Mouse (Mus musculus) megakaryocyte, embryonic 14.5 days (primary cell): ENCODE measurements around the gene Tpra1. TPM values are rescaled to one million over a fixed set of nuclear protein-coding genes. Genes with fewer than 3 reads are reported as not detected.

Experiments used
- H3K27me3 ChIP-seq: replicated peaks from 2 replicates; pipeline ENCODE3; 2012; ENCODE audit warnings: inconsistent platforms
- H3K36me3 ChIP-seq: replicated peaks from 2 replicates; pipeline ENCODE3; 2012; ENCODE audit warnings: low read length, inconsistent platforms, mixed read lengths
- H3K4me1 ChIP-seq: 2 replicates; pipeline ENCODE4 v1.6.1; 2012; ENCODE audit warnings: inconsistent platforms
- H3K4me3 ChIP-seq: replicated peaks from 2 replicates; pipeline ENCODE3; 2012; ENCODE audit warnings: moderate library complexity, mild to moderate bottlenecking, inconsistent platforms
- H3K9me3 ChIP-seq: 2 replicates; pipeline ENCODE4 v1.6.1; 2012; ENCODE audit warnings: inconsistent platforms
- FLI1 ChIP-seq: IDR thresholded peaks from 2 replicates; pipeline ENCODE4 v1.6.1; 2012; ENCODE audit warnings: low read length, inconsistent platforms, mixed read lengths
- GATA1 ChIP-seq: IDR thresholded peaks from 3 replicates; pipeline ENCODE4 v1.6.1; 2012; ENCODE audit warnings: mixed read lengths, low read length, inconsistent platforms, borderline replicate concordance
- polyA plus RNA-seq: library from polyadenylated mRNA; stranded (reverse); fragments of >175 nt; gene quantifications from 2 replicates; pipeline ENCODE4 v1.2.3, GENCODE M21; 2012; ENCODE audit warnings: low replicate concordance; ENCODE audit not compliant: insufficient read depth

Tpra1 gene
- polyA plus RNA-seq, 1 experiment, result 102 TPM

GRCm38 (mm10) chr6:88871546-88871945 lies 30.5 kb upstream of the Tpra1 start:
- TF ChIP-seq FLI1 (no peak), GATA1 (no peak)
- H3K4me1 ChIP-seq, result peaks cover 24% of the 10 kb centered on the region
- no peak overlapping the region for H3K4me3 ChIP-seq
- H3K27me3 ChIP-seq, result peaks cover 90% of the 10 kb centered on the region
- peaks cover 4% of the 10 kb centered on the region for H3K36me3 ChIP-seq
- H3K9me3 ChIP-seq, result peaks cover 30% of the 10 kb centered on the region

- Histone ChIP-seq H3K27me3 (peaks cover 81% of the 10 kb centered on the region), H3K4me3 (no peak overlapping the region), H3K36me3 (peaks cover 4% of the 10 kb centered on the region), H3K4me1 (peaks cover 24% of the 10 kb centered on the region), H3K9me3 (peaks cover 32% of the 10 kb centered on the region)
- TF ChIP-seq GATA1 (no peak), FLI1 (no peak)
Observed at GRCm38 (mm10) chr6:88872811-88873210, 29.2 kb upstream of the Tpra1 start.

- Histone ChIP-seq H3K36me3 (peaks cover 4% of the 10 kb centered on the region), H3K4me3 (peak overlapping the region; percentile 89), H3K9me3 (peaks cover 32% of the 10 kb centered on the region), H3K27me3 (peaks cover 77% of the 10 kb centered on the region), H3K4me1 (peaks cover 22% of the 10 kb centered on the region)
- no peak for TF ChIP-seq GATA1
- TF ChIP-seq FLI1, result no peak
Observed at GRCm38 (mm10) chr6:88873965-88874867, 27.8 kb upstream of the Tpra1 start.

DNA sequence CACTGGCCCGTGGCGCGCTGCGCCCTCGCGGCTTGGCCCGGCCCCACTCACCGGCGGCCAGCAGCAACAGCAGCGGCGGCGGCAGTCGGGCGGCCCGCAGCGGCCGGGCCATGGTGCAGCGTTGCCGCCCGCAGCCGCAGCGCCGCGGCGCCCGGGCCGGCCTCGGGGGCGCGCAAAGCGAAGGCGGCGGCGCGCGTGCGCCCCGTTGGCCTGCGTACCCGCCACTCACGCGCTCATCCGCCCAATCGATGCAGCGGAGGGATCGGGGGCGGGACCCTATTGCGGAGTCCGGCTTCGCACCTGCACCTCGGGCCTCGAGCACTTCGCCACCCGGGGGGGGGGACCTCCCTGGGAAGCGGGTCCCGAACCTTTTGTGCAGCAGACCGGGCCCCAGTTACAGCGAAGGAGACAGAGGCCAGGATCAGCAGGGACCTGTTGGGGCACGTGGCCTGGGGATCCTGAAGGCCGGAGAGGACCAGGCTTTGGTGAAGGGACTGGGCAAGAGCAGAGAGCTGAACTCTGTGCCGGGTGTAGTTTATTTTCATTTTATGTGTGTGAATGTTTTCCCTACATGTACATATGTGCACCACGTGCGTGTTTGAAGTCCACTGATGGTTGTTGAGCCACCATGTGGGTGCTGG lies 27.1 kb upstream of the Tpra1 start, which contains the start of gene Podxl2:
Gene Podxl2 (minus strand): TSS at position 177 of the 641 bp plus-strand sequence.
- H3K4me3 ChIP-seq, result peak within 1 kb of the TSS; percentile 89
- H3K9me3 ChIP-seq, result peaks cover 32% of the 10 kb centered on the region
- H3K36me3 ChIP-seq, result peaks cover 4% of the 10 kb centered on the region
- TF ChIP-seq GATA1, result no peak
- no peak for TF ChIP-seq FLI1
- H3K4me1 ChIP-seq, result peaks cover 22% of the 10 kb centered on the region
- peaks cover 69% of the 10 kb centered on the region for H3K27me3 ChIP-seq

DNA sequence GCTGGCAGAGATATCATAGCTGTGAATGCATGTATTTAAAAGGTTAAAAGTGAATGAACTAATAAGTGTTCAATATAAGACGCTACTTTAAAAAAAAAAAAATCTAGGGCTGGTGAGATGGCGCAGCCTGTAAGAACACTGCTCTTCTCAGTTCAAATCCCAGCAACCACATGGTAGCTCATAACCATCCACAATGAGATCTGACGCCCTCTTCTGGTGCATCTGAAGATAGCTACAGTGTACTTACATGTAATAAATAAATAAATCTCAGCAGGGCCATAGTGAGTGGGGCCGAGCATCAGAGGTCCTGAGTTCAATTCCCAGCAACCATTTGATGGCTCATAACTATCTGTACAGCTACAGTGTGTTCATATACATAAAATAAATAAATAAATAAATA lies 22.6 kb upstream of the Tpra1 start:
- TF ChIP-seq GATA1 (no peak), FLI1 (no peak)
- Histone ChIP-seq H3K9me3 (peaks cover 22% of the 10 kb centered on the region), H3K36me3 (peaks cover 39% of the 10 kb centered on the region), H3K4me1 (peaks cover 9% of the 10 kb centered on the region), H3K27me3 (peaks cover 25% of the 10 kb centered on the region), H3K4me3 (no peak overlapping the region)

DNA sequence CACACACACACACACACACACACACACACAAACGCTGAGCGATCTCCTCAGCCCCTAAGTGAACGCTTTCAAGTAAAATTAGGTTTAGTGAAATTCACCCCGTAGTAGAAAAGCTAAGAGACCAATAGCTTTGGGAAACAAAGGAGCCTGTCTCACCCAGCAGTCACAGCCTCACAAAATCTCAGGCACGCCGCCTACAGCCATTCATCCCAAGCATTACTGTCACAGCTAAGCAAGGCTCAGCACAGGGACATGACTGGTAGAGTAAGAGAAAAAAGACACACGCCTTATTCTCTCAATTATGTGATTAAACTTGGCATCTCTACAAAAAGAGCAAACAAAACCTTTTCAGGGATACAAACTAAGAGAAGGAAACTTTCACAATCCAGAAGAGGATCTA lies 20.7 kb upstream of the Tpra1 start:
- H3K27me3 ChIP-seq, result peaks cover 7% of the 10 kb centered on the region
- no peak overlapping the region for H3K4me3 ChIP-seq
- TF ChIP-seq FLI1 (no peak), GATA1 (no peak)
- H3K36me3 ChIP-seq, result peaks cover 58% of the 10 kb centered on the region
- no peaks in the 10 kb centered on the region for H3K4me1 ChIP-seq
- 0 out of 2 replicates have a peak, but pooled peaks cover 5% of the 10 kb centered on the region for H3K9me3 ChIP-seq

GRCm38 (mm10) chr6:88884195-88884594 lies 17.9 kb upstream of the Tpra1 start:
- Histone ChIP-seq H3K4me3 (no peak overlapping the region), H3K27me3 (no peaks in the 10 kb centered on the region), H3K9me3 (no peaks in the 10 kb centered on the region), H3K4me1 (peaks cover 8% of the 10 kb centered on the region), H3K36me3 (peaks cover 87% of the 10 kb centered on the region)
- TF ChIP-seq GATA1 (no peak), FLI1 (no peak)

DNA sequence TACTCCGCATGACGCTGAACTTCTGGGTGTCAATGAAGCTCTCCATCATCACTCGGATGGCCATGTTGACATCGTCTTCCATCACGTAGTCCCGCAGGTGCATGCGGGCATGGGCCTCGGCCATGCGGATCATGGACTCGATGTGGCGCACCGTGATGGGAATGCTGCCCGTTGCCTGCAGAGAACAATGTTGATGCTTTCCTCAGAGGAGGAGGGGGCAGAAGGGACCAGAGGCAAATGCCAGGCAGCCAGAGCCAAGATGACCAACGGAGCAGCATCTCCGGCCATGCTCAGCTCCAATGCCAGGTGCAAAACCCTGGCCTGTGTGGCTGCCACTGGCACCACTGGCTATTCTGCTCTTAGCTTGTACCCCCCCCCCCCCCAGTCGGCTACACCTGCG lies 17.4 kb upstream of the Tpra1 start:
- Histone ChIP-seq H3K36me3 (peaks cover 92% of the 10 kb centered on the region), H3K27me3 (no peaks in the 10 kb centered on the region), H3K9me3 (no peaks in the 10 kb centered on the region), H3K4me3 (peak overlapping the region; percentile 31), H3K4me1 (peaks cover 9% of the 10 kb centered on the region)
- no peak for TF ChIP-seq GATA1
- no peak for TF ChIP-seq FLI1

DNA sequence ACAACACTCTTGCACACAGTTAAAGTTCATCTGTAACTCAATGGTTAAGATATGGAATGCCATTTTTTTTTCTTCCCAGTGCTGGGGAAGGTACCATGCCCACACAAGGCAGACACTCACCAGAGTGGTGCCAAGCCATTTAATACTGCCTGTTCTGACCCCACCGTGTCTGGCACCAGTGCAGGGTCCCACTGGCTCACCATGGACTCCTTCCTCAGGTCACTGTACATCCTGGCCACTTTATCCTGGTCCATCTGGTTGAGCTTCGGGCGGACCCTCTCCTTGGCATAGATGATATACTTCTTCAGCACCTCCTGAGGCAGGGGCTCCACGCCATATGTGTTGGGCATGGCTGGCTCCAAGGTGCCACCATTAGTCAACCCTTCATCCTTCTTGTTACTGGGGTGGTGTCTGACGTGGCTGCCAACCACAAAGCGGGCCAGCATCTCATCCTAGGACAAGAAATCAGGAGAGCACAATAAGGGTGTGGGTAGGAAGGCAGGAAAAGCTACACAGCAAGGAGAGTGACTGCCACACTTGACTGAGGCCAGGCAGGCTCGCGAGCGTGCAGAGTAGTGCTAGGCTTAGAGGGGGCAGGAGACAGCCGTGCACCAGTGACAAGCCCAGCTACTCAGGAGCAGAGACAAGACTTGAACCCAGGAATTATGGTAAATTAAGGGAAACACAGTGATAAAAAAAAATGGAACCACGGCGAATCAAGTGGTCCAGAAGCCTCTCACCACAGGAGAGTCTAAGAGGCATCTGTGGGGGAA lies 16.2 kb upstream of the Tpra1 start:
- peaks cover 98% of the 10 kb centered on the region for H3K36me3 ChIP-seq
- peaks cover 9% of the 10 kb centered on the region for H3K4me1 ChIP-seq
- H3K9me3 ChIP-seq, result no peaks in the 10 kb centered on the region
- H3K27me3 ChIP-seq, result no peaks in the 10 kb centered on the region
- H3K4me3 ChIP-seq, result no peak overlapping the region
- no peak for TF ChIP-seq GATA1
- no peak for TF ChIP-seq FLI1
